Mouse (Mus musculus) hindlimb bud, embryonic 11.5 days (tissue): ENCODE results near the gene Lmod3.
A peak's percentile ranks its signal among the peaks of the same experiment; 100 is the strongest.
"Not testable (repeated sequence)": the region's sequence is repeated elsewhere in the genome, so short reads cannot be mapped to it uniquely, and the experiment has no call there.

Source experiments
- DNase-seq: peaks from one replicate; pipeline ENCODE4 v3.0.0-alpha.2; 2012; ENCODE audit warnings: low read depth, low spot score; ENCODE audit errors: extremely low spot score

Gene Lmod3

DNA sequence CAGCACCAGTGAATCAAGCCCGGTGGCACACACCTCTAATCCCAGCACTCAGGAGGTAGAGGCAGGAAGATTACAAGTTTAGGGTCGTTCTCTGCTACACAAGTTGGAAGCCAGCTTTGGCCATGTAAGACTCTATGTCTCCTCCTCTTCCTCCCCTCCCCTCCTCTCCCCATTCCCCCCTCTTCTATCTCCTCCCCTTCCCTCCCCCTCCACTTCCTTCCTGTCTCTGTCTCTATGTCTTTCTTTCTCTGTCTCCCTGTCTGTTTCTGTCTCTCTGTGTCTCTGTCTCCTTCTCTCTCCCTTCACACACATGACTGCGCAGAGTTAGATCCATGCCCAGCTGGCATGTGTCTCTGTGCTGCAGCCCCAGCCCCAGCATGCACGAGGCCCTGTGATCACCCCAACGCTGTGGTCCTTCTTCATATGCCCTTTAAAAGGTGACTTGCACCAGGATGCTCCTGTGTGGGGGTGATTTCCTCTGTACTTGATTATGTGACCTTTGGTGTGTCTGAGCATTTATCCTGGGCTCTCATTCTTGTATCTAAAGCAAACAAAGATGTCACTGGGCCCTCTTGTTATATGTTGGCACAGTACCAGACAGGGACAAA lies 24.4 kb upstream of the Lmod3 start:
- DNase-seq, result no peak

- no peak for DNase-seq
Observed at GRCm38 (mm10) chr6:97276366-97276765, 23.8 kb upstream of the Lmod3 start.

- DNase-seq, result no peak
Observed at GRCm38 (mm10) chr6:97275760-97276159, 23.2 kb upstream of the Lmod3 start.

- no peak for DNase-seq
Observed at GRCm38 (mm10) chr6:97273777-97274176, 21.2 kb upstream of the Lmod3 start.

GRCm38 (mm10) chr6:97273058-97273710 lies 20.6 kb upstream of the Lmod3 start:
- no peak for DNase-seq

DNA sequence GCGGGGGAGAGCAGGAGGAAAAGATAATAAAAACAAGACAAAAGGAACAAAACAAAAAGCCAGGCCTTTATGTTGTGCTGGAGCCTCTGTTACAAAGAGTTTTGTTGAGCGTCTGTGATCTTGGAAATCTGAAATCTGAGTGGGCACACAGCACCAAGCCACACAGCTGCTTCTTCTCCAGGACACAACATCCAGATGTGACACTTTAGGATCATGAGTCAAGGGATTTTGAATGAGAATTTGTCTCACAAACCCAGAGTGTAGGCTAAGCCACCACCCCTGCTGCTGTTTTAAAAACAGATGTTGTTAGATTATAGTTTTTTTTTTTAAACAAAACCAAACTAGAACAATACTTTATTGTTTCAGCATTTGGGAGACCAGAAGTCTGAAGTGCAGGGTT lies 19.8 kb upstream of the Lmod3 start:
- DNase-seq, result no peak

DNA sequence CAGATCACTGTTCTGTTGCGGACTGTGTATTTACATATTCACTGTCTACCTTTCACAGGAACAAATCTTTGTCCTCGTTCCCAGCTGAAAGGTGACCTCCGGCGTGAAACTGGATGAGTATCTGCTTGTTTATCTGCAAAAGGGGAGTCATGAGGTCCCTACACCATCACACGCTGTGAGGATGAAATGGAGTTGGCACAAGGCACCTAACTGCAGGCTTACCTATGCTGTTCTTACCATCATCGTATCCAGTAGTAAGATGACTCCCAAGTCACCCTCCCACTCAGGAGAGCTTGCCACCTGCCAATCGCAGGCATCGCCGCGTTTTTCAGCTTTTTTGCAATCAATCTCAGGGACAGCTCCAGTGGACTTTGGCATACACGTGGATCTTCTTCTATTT lies 17.0 kb upstream of the Lmod3 start:
- no peak for DNase-seq

DNA sequence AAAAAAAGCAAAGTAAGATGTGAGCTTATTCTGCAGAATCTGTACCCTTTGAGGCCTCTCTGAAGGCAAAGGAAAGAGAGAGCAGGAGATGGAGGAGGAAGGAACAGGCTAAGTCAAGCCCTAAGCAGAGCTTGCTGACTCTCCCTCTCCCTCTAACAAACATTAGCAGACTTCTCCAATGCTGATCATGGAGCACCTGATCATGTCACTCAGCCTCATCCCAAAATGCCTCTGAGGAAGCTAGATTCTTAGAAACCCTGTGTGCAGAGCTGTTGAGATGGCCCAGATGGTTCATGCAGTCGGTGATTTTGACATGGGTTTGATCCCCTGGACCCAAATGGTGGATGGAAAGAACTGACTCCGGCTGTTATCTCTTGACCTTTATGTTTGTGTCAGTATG lies 14.6 kb upstream of the Lmod3 start:
- DNase-seq, result no peak

DNA sequence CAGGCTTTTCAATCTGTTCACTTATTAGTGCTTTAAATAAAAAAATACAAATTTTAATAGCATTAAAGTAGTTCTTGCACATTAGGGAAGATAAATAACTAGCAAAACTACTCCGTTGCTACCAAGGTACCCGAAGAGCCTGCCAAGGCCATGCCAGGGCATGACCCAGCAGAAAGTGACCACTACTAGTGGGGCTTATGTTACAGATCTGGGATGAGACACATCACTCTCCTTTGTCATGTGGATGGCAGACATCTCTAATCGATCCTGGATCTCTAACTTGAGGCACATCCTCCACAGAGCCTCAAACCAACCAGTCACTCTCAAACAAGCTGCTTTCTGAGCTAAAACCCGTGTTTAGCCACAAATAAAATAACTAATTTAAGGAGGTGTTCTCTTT lies 14.1 kb upstream of the Lmod3 start:
- no peak for DNase-seq

- DNase-seq, result no peak
Observed at GRCm38 (mm10) chr6:97265705-97266104, 13.1 kb upstream of the Lmod3 start.

- DNase-seq, result no peak
Observed at GRCm38 (mm10) chr6:97265240-97265639, 12.7 kb upstream of the Lmod3 start.

- DNase-seq, result not testable (repeated sequence)
Observed at GRCm38 (mm10) chr6:97263750-97264149, 11.2 kb upstream of the Lmod3 start.

GRCm38 (mm10) chr6:97262229-97262628 lies 9.7 kb upstream of the Lmod3 start:
- DNase-seq, result no peak

- DNase-seq, result not testable (repeated sequence)
Observed at GRCm38 (mm10) chr6:97259926-97260325, 7.4 kb upstream of the Lmod3 start.

DNA sequence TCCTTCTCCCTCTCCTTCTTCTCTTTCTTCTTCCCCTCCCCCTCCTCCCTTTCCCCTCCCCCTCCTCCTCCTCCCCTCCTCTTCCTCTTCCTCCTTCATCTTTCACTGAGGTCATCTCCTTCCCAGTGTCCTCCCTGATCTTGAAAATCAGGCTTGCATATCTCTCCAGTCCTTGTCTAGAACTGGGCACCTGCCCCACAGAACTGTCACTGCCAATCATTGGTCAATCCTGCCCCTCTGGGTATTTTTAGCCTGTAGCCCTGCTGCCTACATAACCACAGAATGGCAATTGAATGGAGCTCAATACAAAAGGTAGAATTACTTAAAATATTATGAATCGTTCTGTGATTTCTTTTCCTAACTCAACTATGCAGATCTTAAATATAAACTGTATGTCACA lies 5.9 kb upstream of the Lmod3 start:
- no peak for DNase-seq

GRCm38 (mm10) chr6:97252086-97252485 lies 473 bp downstream of the Lmod3 start:
- no peak for DNase-seq

- DNase-seq, result peak; percentile 53
Observed at GRCm38 (mm10) chr6:97250966-97251365, 1.6 kb downstream of the Lmod3 start.

- DNase-seq, result no peak
Observed at GRCm38 (mm10) chr6:97245200-97245599, 7.4 kb downstream of the Lmod3 start.

DNA sequence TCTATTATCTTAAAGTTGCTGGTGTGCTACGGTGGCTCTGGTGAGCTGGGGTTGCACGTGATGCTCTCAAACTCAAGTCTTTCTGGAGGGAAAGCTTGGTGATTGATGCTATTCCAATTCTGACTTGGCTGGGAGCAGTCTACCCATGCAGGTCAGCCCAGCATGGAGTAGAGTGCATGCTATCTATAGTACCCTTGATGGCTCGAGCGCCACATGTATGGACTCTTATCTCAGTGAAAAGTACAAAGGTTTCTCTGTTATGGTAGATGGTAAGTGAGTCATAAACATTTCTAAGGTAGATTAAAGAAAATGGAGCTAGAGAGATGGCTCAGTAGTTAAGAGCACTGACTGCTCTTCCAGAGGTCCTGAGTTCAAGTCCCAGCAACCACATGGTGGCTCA lies 10.0 kb downstream of the Lmod3 start:
- DNase-seq, result no peak

DNA sequence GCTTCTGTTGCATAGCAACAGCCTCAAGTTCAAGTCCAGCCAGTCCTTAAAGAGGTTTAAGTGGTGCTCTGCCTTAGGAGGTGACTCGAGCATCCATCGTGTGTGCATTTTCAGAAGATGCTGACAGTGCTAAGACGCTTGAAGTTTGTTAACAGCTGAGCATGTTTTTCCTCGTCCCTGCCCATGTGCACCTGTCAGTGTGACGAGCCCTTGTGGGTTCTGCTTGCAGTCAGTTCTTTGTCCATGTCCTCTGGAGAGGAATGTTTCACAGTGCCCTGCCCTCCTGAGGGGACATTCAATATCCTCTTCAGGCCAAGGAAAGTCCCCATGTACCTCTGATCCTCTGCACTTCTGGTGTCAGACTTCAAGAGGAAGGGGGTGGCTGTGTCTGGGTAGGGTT lies 12.5 kb downstream of the Lmod3 start:
- DNase-seq, result no peak

GRCm38 (mm10) chr6:97239360-97239759 lies 13.2 kb downstream of the Lmod3 start:
- DNase-seq, result no peak

- DNase-seq, result no peak
Observed at GRCm38 (mm10) chr6:97236088-97236487, 16.5 kb downstream of the Lmod3 start.
